Mouse (Mus musculus): ENCODE measurements at regions not wholly inside any gene's neighbourhood (a gene's known extent, or its start where the extent isn't known, plus 50 kb on each side); places are given as distances from the start of the nearest gene placed in this dataset.
A peak's percentile ranks its signal among the peaks of the same experiment; 100 is the strongest.
"Not testable (repeated sequence)": the region's sequence is repeated elsewhere in the genome, so short reads cannot be mapped to it uniquely, and the experiment has no call there.

DNA sequence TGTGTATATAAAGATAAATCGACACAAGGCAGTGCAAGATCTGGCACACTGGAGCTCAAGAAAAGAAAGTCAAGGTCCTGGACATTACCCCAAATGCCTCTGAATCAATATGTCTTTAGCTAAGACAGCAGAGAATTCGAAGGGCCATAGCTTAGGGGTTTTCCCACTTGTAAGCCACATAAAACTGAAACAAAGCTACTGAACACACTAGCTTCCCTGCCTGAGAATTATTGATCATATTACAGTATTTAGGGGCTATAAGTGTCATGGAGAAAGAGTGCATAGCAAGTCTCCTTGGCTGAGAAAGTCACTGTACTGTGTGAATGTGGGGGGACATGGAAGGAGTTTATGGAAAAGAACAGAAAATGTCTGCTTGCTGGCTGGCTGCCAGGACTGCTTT is 207.3 kb upstream of the Htr1f start:
- DNase-seq, result no peak

DNA sequence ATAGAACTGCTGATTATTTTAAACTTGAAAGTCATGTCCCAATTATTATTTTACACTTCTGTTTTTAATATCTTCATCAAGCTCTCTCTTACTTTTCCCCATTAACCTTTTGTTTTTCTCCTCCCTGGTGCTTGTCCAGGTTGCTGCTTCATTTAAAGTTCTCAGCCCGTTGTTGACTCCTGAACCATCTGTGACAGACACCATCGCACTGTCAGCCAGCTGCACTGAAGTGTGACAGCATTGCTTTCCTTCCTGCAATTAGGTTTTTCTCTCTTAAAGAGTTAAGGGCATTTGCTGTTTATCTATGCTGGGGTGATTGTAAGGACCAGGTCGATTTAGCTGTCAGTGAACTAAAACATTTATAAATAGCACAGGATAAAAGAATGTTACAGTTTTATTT is 205.3 kb upstream of the Pou1f1 start:
- no peak for DNase-seq

DNA sequence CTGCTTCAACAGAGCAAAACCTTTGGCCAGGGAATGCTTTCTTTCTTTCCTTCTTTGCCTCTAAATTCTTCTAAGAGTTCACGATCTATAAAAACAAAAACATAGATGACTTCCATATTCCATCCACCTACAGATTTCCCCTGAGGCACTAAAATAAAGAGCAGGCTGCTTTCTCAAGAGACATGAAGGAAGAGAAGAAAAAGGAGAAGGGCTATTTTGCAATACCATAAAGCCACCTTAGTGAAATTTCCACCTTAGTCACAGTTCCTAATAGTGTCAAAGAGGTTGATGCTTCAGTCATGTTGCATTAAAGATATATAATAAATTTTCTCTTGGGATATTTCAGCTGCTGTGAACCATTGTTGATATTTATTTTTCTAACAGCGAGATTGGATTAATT is 187.9 kb upstream of the Pou1f1 start:
- DNase-seq, result no peak

DNA sequence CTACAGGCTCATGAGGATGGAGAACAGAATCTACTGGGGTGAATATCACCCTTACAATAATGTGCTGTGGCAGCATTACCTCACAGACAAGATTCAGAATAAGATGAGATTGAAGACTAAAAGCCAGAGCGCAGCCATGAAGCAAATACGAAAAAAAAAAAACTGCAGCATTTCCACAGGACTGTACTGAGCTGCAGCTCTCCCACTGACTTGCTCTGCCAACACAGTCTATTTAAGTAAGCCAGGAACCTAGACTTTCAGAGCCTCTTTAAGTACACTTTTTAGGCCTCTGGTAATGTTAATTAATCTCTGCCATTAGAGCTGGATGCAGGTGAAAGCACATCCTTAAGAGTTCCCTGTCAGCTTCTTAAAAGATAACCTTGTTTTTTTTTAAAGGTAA is 181.1 kb upstream of the Pou1f1 start:
- no peak for DNase-seq

DNA sequence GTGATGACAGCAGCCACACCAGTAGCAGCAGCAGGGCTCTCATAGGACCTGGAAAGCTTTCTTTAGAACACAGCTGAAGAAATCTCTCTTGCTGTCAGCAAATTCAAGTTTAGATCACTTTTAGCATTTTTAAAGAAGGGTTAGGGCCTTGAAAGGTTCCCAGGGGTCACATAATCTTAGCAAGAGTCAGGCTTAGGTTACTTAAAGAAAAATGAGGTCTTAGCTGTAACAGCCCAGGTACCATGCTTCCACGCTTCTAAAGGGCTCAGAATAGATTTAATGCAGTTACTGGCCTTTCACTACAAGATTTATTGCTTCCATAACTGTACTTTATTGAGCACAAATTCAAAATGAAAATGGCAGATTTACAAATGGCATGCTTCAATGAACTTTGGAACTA is 160.4 kb upstream of the Pou1f1 start:
- DNase-seq, result no peak

DNA sequence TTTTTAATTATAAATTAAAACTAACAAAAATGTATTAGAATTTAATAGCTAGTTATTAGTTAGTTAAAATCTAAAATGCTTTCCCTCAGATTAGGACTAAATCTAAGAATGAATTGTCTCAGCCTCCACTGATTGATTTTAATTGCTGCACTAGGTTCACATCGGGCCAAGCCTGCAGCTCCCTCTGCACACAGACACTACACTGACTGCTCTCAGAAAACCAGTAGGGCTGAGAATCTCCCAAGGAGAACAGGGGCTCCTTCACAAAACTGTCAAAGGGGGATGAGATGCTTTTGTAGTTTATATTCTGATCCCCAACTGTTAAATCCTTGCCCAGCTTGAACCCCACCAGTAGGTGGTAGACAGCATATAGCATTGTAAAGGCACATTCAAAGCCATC is 151.0 kb upstream of the Pou1f1 start:
- DNase-seq, result no peak

DNA sequence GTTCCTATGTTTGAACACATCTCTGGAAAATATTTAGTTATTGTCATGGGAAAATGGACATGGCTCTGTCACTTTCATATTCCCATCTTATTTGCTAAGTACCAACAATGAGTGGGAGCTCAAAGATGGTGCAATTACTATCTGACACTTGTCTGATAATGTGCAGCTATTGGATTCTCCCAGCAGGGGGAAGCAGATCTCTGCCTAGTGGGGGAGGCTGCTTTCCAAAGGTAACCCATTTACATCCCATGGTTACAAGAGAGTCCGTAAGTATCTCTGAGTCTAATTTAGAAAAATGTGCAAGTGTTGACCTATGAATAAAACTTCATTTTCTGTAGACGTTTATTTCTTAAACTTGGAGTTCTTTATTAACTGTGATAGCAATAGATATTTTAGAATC is 149.4 kb upstream of the Pou1f1 start:
- peak; percentile 12 to 36 for DNase-seq

DNA sequence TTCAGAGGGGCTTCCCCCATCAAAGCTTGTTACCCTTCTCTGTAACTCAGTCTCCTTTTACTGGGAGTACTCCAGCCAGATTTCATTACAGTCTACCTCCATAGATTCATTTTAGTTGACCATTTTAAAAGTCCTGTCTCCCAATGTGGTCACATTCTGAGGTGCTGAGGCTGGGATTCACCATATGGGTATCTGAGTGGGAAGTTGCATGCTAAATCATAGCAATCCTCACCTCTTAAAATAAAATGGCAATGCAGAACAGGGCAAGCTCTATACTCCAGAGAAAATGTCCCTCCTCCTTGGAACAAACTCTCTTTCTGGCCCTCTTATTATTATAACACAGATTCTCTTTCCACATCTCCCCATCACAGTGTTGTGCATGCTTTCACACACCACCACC is 143.8 kb upstream of the Pou1f1 start:
- DNase-seq, result no peak

DNA sequence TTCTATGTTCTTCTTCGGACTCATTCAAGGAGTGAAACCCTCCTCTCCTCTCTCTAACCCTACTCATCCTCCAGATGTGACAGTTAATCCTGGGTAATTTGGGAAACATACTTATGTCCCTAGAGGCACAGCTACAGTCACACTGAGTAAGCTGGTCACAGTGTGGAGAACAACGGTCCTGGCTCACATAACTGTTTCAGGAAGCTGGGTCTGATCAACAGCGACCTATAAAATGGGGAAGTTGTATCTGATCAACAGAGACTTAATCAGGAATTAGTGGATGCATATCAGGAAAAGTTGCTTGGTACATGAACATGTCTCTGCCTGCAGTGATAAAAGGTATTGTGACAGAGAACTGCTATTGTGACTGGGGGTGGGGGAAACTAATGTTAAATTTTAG is 142.0 kb upstream of the Pou1f1 start:
- no peak for DNase-seq

DNA sequence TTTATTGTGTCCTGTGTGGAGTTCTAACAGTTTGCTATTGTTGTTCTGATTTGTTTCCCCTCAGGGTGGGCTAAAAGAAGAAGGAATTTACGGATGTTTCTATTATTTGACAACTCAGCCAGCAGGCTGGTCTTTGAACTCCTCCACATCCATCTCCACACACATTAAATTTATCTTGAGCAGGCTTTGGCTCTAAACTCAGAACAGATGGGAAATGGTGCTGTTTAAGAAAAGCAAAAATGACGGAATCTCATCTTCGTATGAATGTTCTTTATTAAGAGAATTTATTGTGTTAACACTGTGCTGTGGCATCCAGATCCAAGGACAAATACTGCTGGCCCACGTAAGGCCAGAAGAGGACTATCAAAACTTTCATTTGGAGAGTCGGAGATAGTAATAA is 140.4 kb upstream of the Pou1f1 start:
- DNase-seq, result no peak

DNA sequence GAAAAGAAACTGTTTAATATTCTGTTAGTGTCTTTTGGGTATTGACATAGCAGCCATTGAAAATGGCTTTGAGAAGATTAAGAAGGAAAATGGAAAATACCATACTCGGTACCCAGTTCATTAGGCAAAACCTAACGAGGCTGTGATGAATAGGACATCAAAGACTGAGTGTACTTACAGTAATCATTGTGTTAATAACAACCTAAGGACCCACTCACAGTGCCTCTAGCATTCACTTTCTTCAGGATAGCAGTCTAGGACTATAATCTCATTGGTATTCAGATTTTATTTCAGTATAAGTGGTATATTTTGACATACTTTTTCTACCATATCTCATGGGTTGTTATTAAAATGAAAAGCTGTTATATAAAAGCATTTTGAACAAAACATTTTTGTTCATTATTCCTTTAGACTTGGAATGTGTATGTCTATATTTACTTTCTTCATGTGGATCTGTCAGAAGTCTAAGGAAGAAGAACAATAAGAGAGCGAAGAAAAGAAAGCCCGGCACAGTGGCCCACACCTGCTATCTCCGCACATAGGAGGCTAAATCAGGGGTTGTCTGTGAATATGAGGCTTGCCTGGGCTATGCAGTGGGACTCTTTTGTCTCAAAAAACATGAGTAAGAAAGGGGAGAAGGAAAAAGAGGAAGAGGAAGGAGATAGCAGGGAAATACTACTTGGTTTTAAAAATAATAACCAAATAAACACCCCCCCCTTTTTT is 116.2 kb upstream of the Pou1f1 start:
- no peak for DNase-seq

DNA sequence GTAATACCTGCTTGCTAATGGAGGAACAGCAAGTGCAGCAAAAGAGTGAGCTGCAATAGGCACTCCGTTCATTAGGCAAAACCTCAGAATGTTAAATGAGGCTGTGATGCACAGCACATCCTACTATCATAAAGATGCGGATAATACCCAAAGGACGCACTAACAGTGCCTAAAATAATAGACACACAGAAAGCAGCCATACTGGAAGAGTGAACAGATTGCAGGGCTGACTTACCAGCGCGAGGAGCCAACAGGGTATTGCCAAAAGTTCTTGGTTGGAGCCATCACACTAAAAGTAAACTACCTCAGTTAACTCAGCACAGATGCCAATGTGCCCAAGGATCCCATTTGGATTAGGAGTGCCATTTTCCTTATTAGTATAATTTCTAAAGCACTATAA is 115.5 kb upstream of the Pou1f1 start:
- no peak for DNase-seq

DNA sequence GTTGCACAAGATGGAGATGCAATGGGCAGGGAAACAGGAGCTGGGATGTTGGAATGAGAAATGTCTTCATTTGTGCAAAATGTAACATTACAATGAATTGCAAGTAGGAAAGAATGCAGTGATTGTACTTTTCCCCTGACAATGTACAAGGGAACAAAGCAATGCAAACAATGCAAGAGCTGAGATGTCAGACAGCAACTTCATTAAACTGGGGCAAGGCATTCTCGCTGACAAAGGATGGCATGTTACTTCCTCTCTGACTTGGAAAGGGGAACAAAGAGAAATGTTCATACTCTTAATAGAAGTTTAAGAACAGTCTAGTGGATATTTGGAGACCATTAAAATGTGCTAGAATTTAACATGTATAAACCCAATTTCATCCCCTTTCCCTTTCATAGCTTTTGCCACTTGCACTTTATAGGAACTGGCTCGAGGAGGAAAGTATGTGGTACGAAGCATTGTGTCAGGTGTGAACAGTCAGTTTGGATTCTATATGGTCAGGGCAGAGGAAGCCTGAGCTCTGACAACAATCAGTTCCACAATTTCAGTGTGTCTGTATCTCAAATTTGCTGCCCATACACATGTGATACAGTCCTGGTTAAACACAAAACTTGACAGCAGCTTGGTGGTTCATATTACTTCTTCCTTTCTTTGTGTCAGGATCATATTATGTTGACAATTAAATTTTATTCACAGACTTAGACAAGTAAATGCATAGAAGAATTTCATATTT is 114.3 kb upstream of the Pou1f1 start:
- DNase-seq, result no peak

DNA sequence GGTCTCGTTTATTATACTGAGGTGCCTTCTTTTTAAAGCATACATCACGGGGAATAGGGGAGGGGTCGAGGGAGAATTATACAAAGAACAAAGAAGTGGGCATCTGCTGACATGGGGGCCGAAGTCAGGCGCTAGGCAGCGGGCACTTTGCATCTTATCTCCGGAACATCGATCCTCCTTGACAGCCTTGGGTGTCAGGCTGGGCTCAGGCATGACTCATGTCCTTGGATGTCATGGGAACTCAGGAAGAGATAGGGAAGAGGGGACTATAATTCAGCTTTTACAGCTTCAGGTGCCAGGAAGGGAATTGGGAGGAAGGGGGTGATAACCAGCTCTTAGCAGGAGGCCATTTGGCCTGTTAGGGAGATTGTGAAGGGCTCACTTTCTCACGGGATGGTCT is 88.3 kb upstream of the Pou1f1 start:
- not testable (repeated sequence) for DNase-seq

DNA sequence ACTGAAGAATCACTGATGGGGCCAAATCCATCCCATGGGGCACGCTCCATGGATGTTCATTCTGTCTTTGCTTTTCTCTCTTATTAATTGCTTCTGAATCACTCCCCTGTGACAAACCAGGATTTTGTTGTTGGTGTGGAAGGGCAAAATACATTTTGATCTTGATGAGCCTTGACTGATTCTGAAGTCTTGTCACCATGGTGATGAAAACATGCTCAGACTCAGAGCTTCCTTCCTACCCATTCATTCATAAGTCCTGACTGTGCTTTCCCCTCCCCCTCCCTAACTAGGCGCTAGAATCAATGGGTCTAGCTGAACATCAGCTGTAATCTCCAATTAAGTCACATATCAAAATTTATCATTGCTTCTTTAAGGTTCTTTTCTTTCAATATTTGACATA is 84.2 kb upstream of the Pou1f1 start:
- DNase-seq, result no peak

DNA sequence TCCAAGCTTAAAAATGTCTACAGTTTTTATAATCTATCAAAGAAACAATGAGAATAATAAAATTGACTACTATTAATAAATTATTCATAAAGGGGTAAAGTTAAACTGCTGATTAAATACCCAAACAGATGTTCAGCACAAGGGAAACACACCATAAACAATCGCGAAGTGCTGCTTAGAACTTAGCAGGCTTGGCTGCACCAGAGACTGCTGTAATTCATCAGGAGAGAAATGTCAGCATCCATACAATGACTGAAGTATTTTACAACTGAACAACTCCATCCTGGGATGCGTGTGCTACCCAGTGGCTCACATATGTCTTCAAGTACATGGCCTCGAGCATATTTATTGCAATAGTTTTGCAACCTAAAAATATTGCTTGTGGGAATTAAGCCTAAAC is 78.4 kb upstream of the Pou1f1 start:
- DNase-seq, result no peak

DNA sequence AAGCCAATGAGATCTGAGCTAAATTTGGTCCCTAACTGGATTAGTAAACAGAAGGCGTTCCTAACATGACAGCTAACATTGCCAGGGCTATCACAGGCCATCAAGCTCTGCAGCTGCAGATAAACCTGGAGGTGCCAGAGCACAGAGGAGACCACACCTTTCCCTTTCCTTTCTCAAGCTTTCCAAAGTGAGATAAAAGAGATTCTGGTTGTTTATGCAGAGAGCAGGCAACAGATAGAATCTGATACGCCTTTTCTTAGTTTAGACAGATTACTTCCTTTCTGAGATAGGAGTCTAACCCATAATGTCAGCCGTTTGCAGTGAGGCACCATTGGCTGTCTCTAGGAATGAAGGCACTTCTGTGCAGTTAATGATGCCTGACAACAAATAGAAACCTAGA is 71.5 kb upstream of the Pou1f1 start:
- DNase-seq, result peak; percentile 30 to 50

DNA sequence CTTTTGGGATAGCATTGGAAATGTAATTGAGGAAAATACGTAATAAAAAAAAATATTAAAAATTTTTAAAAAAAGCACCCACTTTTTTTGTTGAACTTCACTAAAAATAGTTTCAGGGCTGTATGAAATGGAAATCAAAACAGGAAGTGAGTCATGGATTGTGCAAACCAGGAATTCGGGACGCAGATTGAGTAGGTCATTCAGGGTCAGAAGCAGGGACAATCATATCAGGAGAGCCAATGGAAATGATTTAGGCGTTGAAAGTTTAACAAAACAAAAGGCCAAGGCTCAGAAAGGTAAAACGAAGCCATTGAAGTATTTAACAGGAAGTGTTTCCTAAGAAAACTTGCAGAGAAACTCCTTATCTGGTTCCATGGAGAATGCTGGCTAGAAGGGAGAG is 69.6 kb upstream of the Pou1f1 start:
- peak in 1 of 2 experiments; percentile 27 for DNase-seq

DNA sequence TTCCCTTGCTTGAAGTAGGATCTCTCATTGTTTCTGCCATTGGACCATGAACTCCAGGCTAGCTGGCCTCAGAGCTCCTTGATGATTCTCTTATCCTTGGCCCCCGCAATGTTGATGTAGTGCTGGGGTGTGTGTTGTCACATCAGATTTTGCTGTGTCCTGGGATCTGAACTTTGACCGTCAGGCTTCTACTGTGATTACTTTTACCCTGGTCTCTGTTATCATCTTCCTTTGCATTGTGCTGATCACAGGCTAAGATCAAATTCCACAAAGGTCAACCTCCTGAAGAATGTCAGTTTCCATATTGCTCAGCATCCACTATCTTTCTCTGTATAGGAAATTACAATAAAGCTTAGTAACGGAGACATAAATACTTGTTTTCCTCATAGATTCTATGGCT is 68.4 kb upstream of the Pou1f1 start:
- DNase-seq, result no peak

DNA sequence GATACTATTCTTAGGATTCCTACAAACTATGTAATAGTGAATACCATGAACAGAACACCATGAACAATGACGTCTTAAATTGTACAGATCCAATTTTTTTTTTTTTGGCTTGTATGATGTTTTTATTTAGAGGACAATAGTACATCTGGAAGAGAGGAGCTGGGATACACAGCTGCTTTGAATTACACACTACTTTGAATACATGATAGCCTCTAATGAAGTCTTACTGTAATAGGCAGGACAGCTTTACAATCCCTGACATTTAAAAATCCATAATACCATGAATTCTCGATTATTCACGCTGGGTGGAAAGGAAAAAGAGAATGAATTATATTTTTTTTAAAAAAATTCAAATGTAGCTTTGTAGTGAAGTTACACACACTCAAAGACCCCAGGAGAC is 63.4 kb upstream of the Pou1f1 start:
- DNase-seq, result not testable (repeated sequence)

DNA sequence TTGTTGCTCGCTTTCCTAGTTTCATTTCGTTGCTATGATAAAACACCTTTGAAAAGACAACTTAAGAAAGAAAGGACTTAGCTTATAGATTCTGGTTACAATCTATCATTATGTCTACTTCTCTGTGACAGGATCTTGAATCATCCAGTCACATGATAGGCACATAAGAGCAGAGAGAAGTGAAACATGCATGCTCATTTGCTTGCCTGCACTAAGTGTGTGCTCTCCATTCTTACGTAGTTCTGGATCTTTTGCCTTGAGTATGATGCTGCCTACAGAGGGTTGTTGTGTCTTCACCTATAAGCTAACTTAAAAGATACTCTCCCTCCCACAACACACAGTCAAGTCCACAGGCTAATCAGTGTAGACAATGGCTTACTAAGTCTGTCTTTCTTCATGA is 62.1 kb upstream of the Pou1f1 start:
- no peak for DNase-seq

DNA sequence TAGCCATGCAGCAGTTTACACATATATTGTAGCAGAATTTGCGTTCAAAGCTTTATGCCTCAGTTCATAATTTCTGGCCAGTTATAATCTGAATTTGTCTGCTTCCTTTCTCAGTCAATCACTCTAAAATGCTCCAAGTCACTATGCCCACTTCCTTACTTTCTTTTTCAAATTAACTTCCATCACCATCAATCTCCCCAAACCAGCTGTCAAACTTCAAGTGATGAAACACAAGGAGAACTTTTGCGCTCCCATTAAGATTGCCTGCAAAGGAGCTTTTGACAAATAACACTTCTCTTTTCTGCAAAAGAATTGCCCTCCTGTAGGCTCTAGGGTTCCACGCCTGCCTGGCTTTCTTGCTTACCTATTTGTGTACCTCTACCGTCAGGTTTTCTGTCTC is 50.6 kb upstream of the Pou1f1 start:
- no peak for DNase-seq
